Mouse (Mus musculus) bone marrow, adult 2 months (tissue): ENCODE measurements around the gene Ccdc117.

ENCODE experiments used
- CTCF ChIP-seq: fragments of 200-500 bp; IDR thresholded peaks from 2 replicates; pipeline ENCODE4 v1.5.1; 2011; ENCODE audit warnings: low read length, control low read depth; ENCODE audit not compliant: control insufficient read depth, insufficient read depth
- POLR2A ChIP-seq: fragments of 200-500 bp; IDR thresholded peaks from 2 replicates; pipeline ENCODE4 v1.6.1; 2011; ENCODE audit warnings: low read depth, mild to moderate bottlenecking, control low read depth, low read length, borderline replicate concordance; ENCODE audit not compliant: control insufficient read depth

DNA sequence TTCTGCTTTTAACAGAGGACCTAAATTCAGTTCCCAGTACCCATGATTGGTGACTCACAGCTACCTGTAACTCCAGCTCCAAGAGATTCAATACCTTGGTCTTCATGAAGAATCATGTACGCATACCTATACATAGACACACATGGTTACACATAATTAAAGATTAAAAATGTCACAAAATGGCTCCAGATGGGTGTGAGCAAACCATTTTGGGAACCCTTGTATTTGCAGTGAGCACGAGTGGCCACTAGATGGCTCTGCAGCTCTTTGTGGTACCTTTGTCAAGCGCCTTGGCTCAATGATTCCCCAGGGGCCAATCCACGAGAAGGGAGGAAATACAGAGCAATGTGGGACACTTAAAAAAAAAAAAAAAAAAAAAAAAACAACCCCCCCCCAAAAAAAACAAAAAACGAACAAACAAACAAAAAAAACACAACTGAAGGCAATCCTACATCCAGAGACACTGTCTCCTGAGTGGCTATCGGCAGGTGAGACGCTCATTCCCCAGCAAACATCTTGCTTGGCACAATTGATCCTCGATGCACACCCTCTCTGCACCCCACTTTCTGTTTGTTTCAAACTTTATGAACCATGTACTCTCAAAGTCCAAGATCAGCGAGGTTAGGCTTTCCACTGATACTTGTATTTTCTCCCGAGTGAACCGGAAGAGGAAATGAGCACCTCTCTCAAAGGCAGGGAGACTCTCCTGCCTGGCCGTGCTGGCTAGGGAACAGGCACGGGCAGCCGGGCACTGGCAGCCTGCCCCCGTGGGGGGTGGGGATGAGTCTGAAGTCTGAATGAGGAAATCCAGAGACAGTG, 56.6 kb downstream of the Ccdc117 start:
- peak; percentile 62; the same call in 1 of the 2 replicates for TF ChIP-seq POLR2A
- peak; percentile 89 for TF ChIP-seq CTCF
